Mouse (Mus musculus) C2C12 (cell line): ENCODE data around the gene 2010111I01Rik. TPM values are rescaled to one million over a fixed set of nuclear protein-coding genes. Genes with fewer than 3 reads are reported as not detected.

Experiments
- H3K27me3 ChIP-seq: one replicate; pipeline ENCODE4 v1.6.1; 2011; ENCODE audit not compliant: control insufficient read depth, insufficient read depth, insufficient read length
- H3K36me3 ChIP-seq: one replicate; pipeline ENCODE4 v1.6.1; 2011; ENCODE audit not compliant: control insufficient read depth, insufficient read depth
- H3K4me3 ChIP-seq: one replicate; pipeline ENCODE4 v1.5.1; 2011; ENCODE audit warnings: mild to moderate bottlenecking, control low read depth; ENCODE audit not compliant: poor library complexity, insufficient read depth, severe bottlenecking
- H3K79me2 ChIP-seq: one replicate; pipeline ENCODE4 v1.6.1; 2011; ENCODE audit not compliant: control insufficient read depth, insufficient read depth
- H3K79me3 ChIP-seq: one replicate; pipeline ENCODE4 v1.6.1; 2011; ENCODE audit warnings: low read depth, control low read depth
- H3ac ChIP-seq: one replicate; pipeline ENCODE3; 2011; ENCODE audit warnings: low read depth; ENCODE audit not compliant: control insufficient read depth, insufficient read length
- CEBPB ChIP-seq: IDR thresholded peaks from one replicate; pipeline ENCODE4 v1.6.1; 2011; ENCODE audit warnings: low read depth, mild to moderate bottlenecking, control low read depth, moderate library complexity
- CTCF ChIP-seq: IDR thresholded peaks from one replicate; pipeline ENCODE4 v1.5.1; 2011; ENCODE audit not compliant: control insufficient read depth, insufficient read depth, insufficient read length
- FOSL1 ChIP-seq: IDR thresholded peaks from one replicate; pipeline ENCODE4 v1.8.0; 2011; ENCODE audit warnings: mild to moderate bottlenecking, low read length; ENCODE audit not compliant: poor library complexity, insufficient read depth, severe bottlenecking
- MAX ChIP-seq: IDR thresholded peaks from one replicate; pipeline ENCODE4 v1.6.1; 2011; ENCODE audit warnings: mild to moderate bottlenecking, control low read depth
- MYOD1 ChIP-seq: IDR thresholded peaks from one replicate; pipeline ENCODE4 v1.6.1; 2011; ENCODE audit warnings: low read depth; ENCODE audit not compliant: control insufficient read depth, insufficient read length
- MYOG ChIP-seq: IDR thresholded peaks from one replicate; pipeline ENCODE4 v1.6.1; 2011; ENCODE audit not compliant: control insufficient read depth, insufficient read length; ENCODE audit errors: extremely low read depth
- USF1 ChIP-seq: IDR thresholded peaks from one replicate; pipeline ENCODE4 v1.6.1; 2011; ENCODE audit warnings: low read depth, mild to moderate bottlenecking, control low read depth, moderate library complexity
- polyA plus RNA-seq: library from polyadenylated mRNA; unstranded; fragments of >200 nt; fragmentation: generic; extraction: Trizol; gene quantifications from one replicate; pipeline ENCODE4 v1.2.1, GENCODE M21; 2012; ENCODE audit warnings: missing spikeins

The 2010111I01Rik gene
- polyA plus RNA-seq, 1 experiment = 91.7 TPM

DNA sequence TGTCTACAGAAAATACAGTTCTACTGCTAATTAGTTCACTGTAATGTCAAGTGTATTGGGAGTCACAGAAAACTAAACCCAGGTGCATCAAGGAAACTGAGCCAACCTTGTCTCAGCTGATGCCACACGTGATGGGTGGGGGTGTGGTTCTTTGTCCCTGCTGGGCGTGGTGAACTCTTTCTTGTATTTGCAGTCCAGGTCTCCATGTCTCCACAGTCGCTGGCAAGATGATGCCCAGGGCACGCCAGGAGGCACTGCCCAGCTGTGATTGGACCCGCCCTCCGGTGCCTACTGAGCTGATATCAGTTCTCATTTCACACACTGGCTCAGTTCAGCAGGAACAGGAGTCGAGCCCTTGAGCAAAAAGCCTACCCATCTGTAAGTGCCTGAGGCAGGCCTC lies 336.2 kb downstream of the 2010111I01Rik start:
- no peak for TF ChIP-seq MYOG
- TF ChIP-seq MAX = no peak
- TF ChIP-seq CTCF = no peak
- TF ChIP-seq USF1 = peak; percentile 25
- Histone ChIP-seq H3ac (no peak overlapping the region), H3K79me2 (peaks cover 26% of the 10 kb centered on the region), H3K27me3 (no peaks in the 10 kb centered on the region), H3K79me3 (no peaks in the 10 kb centered on the region), H3K4me3 (no peak overlapping the region), H3K36me3 (peaks cover 99% of the 10 kb centered on the region)

DNA sequence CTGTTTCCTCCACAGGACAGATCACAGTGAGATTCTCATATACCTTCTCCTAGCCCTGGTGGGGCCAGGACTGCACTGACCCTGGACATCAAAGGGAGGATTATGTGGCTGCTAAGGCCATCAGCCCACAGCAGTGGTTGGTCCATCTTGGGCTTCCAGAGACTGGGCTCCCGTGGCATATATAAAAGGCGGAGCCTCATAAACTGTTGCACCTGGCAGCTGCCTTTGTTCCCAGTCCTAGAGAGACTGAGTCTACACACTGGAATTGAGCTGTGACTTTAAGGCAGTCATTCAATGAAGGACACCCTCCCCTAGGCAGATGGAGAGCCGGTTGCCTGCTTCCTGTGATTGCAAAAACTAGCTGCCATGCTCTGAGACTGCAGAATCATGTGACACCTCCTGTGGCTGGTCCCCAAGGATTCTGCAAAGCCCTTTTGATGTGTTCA lies 337.1 kb downstream of the 2010111I01Rik start:
- Histone ChIP-seq H3K36me3 (peaks cover 90% of the 10 kb centered on the region), H3K27me3 (no peaks in the 10 kb centered on the region), H3K79me2 (peaks cover 17% of the 10 kb centered on the region), H3ac (no peak overlapping the region), H3K79me3 (no peaks in the 10 kb centered on the region), H3K4me3 (no peak overlapping the region)
- TF ChIP-seq USF1 = no peak
- no peak for TF ChIP-seq CTCF
- TF ChIP-seq MAX = no peak
- no peak for TF ChIP-seq MYOD1
- no peak for TF ChIP-seq FOSL1
- no peak for TF ChIP-seq MYOG
- TF ChIP-seq CEBPB = no peak

DNA sequence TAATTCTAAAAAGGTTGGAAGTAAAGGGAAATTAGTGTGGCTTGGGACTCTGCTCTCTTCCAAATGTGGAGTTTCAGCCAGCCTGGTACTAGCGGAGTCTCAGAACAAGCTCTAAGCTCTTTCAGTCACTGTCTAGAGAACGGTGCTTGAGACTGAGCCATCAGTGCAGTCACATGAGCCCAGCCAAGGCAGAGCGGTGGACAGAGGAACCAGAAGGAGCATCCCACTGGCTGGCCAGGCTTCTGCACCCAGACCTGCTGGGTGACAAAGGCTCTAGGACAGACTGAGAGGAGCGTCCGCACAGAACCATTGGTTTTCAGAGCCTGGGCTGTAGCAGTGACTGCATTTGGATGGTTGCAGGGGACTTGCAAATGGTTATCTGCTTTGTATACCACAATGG lies 337.7 kb downstream of the 2010111I01Rik start:
- no peak overlapping the region for H3K4me3 ChIP-seq
- H3K27me3 ChIP-seq = no peaks in the 10 kb centered on the region
- H3K79me3 ChIP-seq = no peaks in the 10 kb centered on the region
- H3K79me2 ChIP-seq = peaks cover 17% of the 10 kb centered on the region
- peaks cover 84% of the 10 kb centered on the region for H3K36me3 ChIP-seq
- TF ChIP-seq FOSL1 (no peak), USF1 (no peak), CEBPB (no peak), MYOG (no peak), MYOD1 (no peak), MAX (no peak), CTCF (no peak)
- no peak overlapping the region for H3ac ChIP-seq

DNA sequence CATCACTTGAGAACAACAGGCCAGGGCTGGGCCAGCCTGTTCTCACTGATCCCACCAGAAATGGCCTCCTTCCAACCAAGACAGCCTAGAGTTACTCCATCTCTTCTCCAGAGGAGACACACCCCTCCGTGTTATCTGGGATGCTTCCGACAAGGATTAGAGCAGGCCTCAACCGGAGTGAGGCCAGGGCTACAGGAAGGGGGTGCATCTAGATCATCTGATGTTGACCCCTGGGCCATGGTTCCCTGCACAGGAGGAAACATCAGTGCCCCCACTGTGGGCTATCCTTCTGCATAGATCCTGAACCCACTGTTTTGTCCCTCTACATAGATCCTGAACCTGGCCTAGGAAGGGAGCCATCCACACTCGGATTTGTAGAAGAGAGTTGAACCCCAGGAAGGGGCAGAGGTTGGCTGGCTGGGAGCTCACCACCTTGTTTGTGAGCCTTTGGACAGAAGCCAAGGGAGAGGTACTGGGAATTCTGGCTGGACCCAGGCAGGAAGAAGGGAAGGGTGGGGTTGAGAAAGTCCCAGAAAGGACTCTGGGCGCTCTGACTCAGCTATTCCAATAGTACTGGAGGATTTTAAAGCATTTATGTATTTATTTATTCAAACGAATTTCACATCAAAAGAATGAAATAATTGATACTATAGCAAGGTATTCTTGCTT lies 339.6 kb downstream of the 2010111I01Rik start:
- Histone ChIP-seq H3K4me3 (no peak overlapping the region), H3K79me2 (no peaks in the 10 kb centered on the region), H3K79me3 (no peaks in the 10 kb centered on the region), H3K27me3 (no peaks in the 10 kb centered on the region), H3ac (no peak overlapping the region), H3K36me3 (peaks cover 65% of the 10 kb centered on the region)
- TF ChIP-seq MYOG (no peak), MYOD1 (no peak), MAX (no peak), FOSL1 (no peak), USF1 (no peak), CEBPB (no peak), CTCF (no peak)

DNA sequence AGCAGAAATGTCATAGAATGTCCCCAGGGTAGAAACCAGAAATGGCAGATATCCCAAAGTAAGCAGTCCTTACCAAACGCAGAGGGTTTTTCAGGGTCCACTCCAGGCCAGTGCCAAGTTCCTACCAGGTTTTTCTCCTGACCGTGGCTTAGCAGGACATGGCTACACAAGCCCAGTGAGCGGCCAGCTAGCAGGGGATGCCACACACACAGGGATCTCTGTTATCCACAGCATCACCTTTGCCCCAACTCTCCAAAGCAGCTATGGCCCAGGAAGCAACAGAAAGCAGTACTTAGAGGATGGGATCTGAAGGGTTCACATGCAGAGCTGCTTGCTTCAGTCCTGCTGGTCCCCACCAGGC lies 340.1 kb downstream of the 2010111I01Rik start:
- TF ChIP-seq MAX (no peak), MYOD1 (no peak), USF1 (no peak), MYOG (no peak), CTCF (no peak), FOSL1 (no peak), CEBPB (no peak)
- H3K4me3 ChIP-seq = no peak overlapping the region
- no peaks in the 10 kb centered on the region for H3K79me3 ChIP-seq
- peaks cover 61% of the 10 kb centered on the region for H3K36me3 ChIP-seq
- no peak overlapping the region for H3ac ChIP-seq
- H3K79me2 ChIP-seq = no peaks in the 10 kb centered on the region
- no peaks in the 10 kb centered on the region for H3K27me3 ChIP-seq

DNA sequence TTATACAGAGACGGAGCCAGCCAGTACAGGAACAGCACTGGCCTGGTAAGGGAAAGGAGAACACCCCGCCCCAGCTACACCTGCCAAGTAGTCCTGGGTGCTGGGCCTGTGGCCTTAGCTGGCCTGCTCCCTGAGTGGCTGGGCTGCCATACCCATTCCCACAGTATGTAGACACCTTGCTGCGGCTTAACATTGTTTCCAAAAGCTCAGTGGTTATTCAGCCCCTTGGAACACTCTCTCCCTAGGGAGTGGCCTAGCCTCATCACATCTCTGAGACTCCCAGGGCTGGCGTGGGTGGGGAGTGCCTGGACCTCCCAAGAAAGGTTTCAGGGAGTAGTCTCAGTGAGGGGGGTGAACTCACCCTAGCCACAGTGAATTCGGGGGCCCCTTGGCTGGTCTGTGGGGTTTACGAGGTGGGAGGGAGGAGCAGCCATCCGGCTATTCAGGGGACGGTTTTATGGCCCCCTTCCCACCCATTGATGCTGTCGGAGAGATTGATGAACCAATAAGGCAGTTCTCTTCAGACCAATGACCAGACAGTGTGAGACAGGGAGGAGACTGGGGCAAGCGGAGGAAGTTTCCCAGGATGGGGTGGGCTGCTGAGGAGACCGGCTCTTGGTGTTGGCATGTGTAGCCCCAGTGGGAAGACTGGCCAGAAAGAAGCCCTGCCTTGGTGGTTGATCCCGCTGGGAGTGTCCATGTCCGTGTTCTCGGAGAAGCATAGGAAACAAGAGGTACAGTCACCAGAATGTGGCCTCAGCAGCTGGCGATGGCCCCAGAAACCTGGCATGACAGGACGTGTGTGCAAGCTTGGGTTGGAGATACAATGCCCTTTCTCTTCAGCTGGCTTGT lies 340.7 kb downstream of the 2010111I01Rik start:
- Histone ChIP-seq H3K4me3 (no peak overlapping the region), H3ac (no peak overlapping the region), H3K79me2 (no peaks in the 10 kb centered on the region), H3K27me3 (no peaks in the 10 kb centered on the region), H3K79me3 (no peaks in the 10 kb centered on the region), H3K36me3 (peaks cover 55% of the 10 kb centered on the region)
- TF ChIP-seq MAX (no peak), CEBPB (no peak), CTCF (no peak), MYOG (no peak), USF1 (no peak), MYOD1 (no peak), FOSL1 (no peak)
